ENCODE assay signal across 34 mouse cellular contexts in genomic region chr13:38473497-38473896, GRCm38 (mm10).
"Had no signal": no experiment of that assay in that cellular context is flagged by ENCODE, and none has a peak within 500 bp of the region (broad histone marks: within the 10 kb centered on the region; RNA-seq: fewer than 3 reads in every experiment).

No protein-coding gene starts in this region.

- H3K9me3 ChIP-seq: heart, embryonic 12.5 days; heart, embryonic 13.5 days; heart, embryonic 15.5 days; hindbrain, embryonic 10.5 days; hindbrain, embryonic 12.5 days; hindbrain, embryonic 13.5 days; hindbrain, embryonic 15.5 days; intestine, embryonic 15.5 days; kidney, embryonic 15.5 days had no signal

- H3K4me1 ChIP-seq: heart, embryonic 12.5 days; heart, embryonic 15.5 days; hindbrain, embryonic 15.5 days; intestine, embryonic 15.5 days; kidney, embryonic 15.5 days had no signal

- H3K27me3 ChIP-seq: heart, embryonic 12.5 days; heart, embryonic 13.5 days; heart, embryonic 15.5 days; hindbrain, embryonic 12.5 days; hindbrain, embryonic 13.5 days; hindbrain, embryonic 15.5 days; intestine, embryonic 15.5 days; kidney, embryonic 15.5 days had no signal

- H3K27ac ChIP-seq: heart, embryonic 13.5 days; heart, embryonic 15.5 days; hindbrain, embryonic 10.5 days; hindbrain, embryonic 12.5 days; hindbrain, embryonic 13.5 days; hindbrain, embryonic 14.5 days; hindbrain, embryonic 15.5 days; hindbrain, postnatal 0 days; intestine, embryonic 15.5 days; kidney, embryonic 15.5 days; kidney, postnatal 0 days; layer of hippocampus, adult 2 months; left cerebral cortex, adult 2 months had no signal

- H3K9ac ChIP-seq: heart, embryonic 12.5 days; heart, embryonic 13.5 days; heart, embryonic 15.5 days; hindbrain, embryonic 12.5 days; hindbrain, embryonic 13.5 days; hindbrain, embryonic 14.5 days; hindbrain, embryonic 15.5 days; intestine, embryonic 15.5 days; kidney, embryonic 15.5 days had no signal

- ATAC-seq: hindbrain, embryonic 16.5 days; hindbrain, postnatal 0 days; inflammation-experienced regulatory T-cells, adult 6 months; intestine, embryonic 15.5 days; intestine, embryonic 16.5 days; intestine, postnatal 0 days had no signal

- H3K36me3 ChIP-seq: heart, embryonic 12.5 days; heart, embryonic 13.5 days; heart, embryonic 15.5 days; hindbrain, embryonic 10.5 days; hindbrain, embryonic 12.5 days; hindbrain, embryonic 13.5 days; hindbrain, embryonic 15.5 days; intestine, embryonic 15.5 days; kidney, embryonic 15.5 days had no signal

- DNase-seq: heart, postnatal 10 days; heart, postnatal 14 days; heart, postnatal 36 days; heart, postnatal 4 days; kidney, adult 11 months; kidney, adult 18-20 months; kidney, adult 2 months; kidney, adult 8-10 months; kidney, adult 9 months; kidney, postnatal 10 days; kidney, postnatal 14 days; kidney, postnatal 25 days; kidney, postnatal 36 days; kidney, postnatal 4 days; layer of hippocampus, adult 9-11 months; layer of hippocampus, postnatal 36 days had no signal

- H3K4me2 ChIP-seq: heart, embryonic 12.5 days; heart, embryonic 13.5 days; heart, embryonic 15.5 days; hindbrain, embryonic 12.5 days; hindbrain, embryonic 13.5 days; hindbrain, embryonic 14.5 days; hindbrain, embryonic 15.5 days; intestine, embryonic 15.5 days; kidney, embryonic 15.5 days had no signal

- H3K4me3 ChIP-seq: heart, embryonic 12.5 days; heart, embryonic 13.5 days; heart, embryonic 15.5 days; hindbrain, embryonic 10.5 days; hindbrain, embryonic 12.5 days; hindbrain, embryonic 13.5 days; hindbrain, embryonic 15.5 days; intestine, embryonic 15.5 days; kidney, embryonic 15.5 days; layer of hippocampus, adult 2 months; left cerebral cortex, adult 2 months had no signal
